Mouse (Mus musculus): Measurements from ENCODE around the gene Gm37240.

GRCm38 (mm10) chr3:84472527-84472926, 1414.8 kb downstream of the Gm37240 start:
- TF ChIP-seq CTCF (IDR thresholded peaks at IDR 0.05; ENCODE audit: low read depth, low read length) = no peak
- no peak for TF ChIP-seq GATA1 (IDR thresholded peaks at IDR 0.05; ENCODE audit: borderline replicate concordance, low read length)
- TF ChIP-seq GATA2 (IDR thresholded peaks at IDR 0.05; ENCODE audit: borderline replicate concordance, low read depth, low read length) = no peak
- TF ChIP-seq POLR2AphosphoS5 (IDR thresholded peaks at IDR 0.05; ENCODE audit: insufficient replicate concordance, low read depth, low read length) = no peak
